Mouse (Mus musculus) G1E (cell line): ENCODE data around the gene Sgca. TPM values are rescaled to one million over a fixed set of nuclear protein-coding genes. Genes with fewer than 3 reads are reported as not detected.

ENCODE experiments used
- ATAC-seq: 2 replicates; pipeline ENCODE4 v1.8.0; 2016; ENCODE audit warnings: mild to moderate bottlenecking; ENCODE audit not compliant: insufficient number of reproducible peaks, poor library complexity, low FRiP score, severe bottlenecking; ENCODE audit errors: extremely low read depth
- DNase-seq: peaks from one replicate; pipeline ENCODE4 v3.0.0; 2012; ENCODE audit warnings: low spot score
- H3K27me3 ChIP-seq: 2 replicates; pipeline ENCODE4 v1.6.1; 2012; ENCODE audit warnings: mild to moderate bottlenecking, low read length, inconsistent platforms; ENCODE audit not compliant: insufficient read depth
- H3K36me3 ChIP-seq: replicated peaks from 2 replicates; pipeline ENCODE3; 2012; ENCODE audit warnings: mild to moderate bottlenecking, inconsistent platforms
- H3K4me1 ChIP-seq: 2 replicates; pipeline ENCODE4 v1.6.1; 2012; ENCODE audit warnings: low read depth, low read length, inconsistent platforms, mixed read lengths; ENCODE audit not compliant: insufficient read depth
- H3K4me3 ChIP-seq: 2 replicates; pipeline ENCODE4 v1.5.1; 2012; ENCODE audit warnings: low read depth, mild to moderate bottlenecking, inconsistent platforms, low read length, moderate library complexity, mixed read lengths
- H3K9me3 ChIP-seq: replicated peaks from 2 replicates; pipeline ENCODE4 v1.6.1; 2012; ENCODE audit warnings: inconsistent platforms
- CTCF ChIP-seq: IDR thresholded peaks from 2 replicates; pipeline ENCODE4 v1.5.1; 2012; ENCODE audit warnings: low read depth, low read length, inconsistent platforms, mixed read lengths
- GATA1 ChIP-seq: IDR thresholded peaks from 2 replicates; pipeline ENCODE4 v1.6.1; 2012; ENCODE audit warnings: borderline replicate concordance, low read length, inconsistent platforms, mixed read lengths
- GATA2 ChIP-seq: IDR thresholded peaks from 2 replicates; pipeline ENCODE4 v1.6.1; 2012; ENCODE audit warnings: low read depth, low read length, inconsistent platforms, borderline replicate concordance
- POLR2AphosphoS5 ChIP-seq: IDR thresholded peaks from 2 replicates; pipeline ENCODE4 v1.6.1; 2012; ENCODE audit warnings: low read depth, low read length, inconsistent platforms; ENCODE audit not compliant: insufficient replicate concordance
- TAL1 ChIP-seq: conservative IDR thresholded peaks from 2 replicates; pipeline ENCODE4 v1.6.1; 2012; ENCODE audit warnings: low read depth, low read length, inconsistent platforms, mixed read lengths
- polyA plus RNA-seq: library from polyadenylated mRNA; stranded (reverse); fragments of >175 nt; gene quantifications from 2 replicates; pipeline ENCODE4 v1.2.3, GENCODE M21; 2012
- total RNA-seq, 2 experiments: library from RNA; stranded (forward) in 1 of 2; stranded (reverse) in 1 of 2; fragments of 200-1000 nt in 1 of 2; fragments of >200 nt in 1 of 2; fragmentation: Nextera tagmentation in 1 of 2; gene quantifications; 2 replicates each; pipeline ENCODE4 v1.2.3; 2014 to 2017

Gene Sgca
- total and polyA plus RNA-seq, 3 experiments = 0.87 TPM; not detected in 2

GRCm38 (mm10) chr11:95002705-95003104 is 26.6 kb upstream of the Sgca start:
- Histone ChIP-seq H3K27me3 (no peaks in the 10 kb centered on the region), H3K4me3 (no peak overlapping the region), H3K4me1 (peaks cover 99% of the 10 kb centered on the region), H3K36me3 (peaks cover 89% of the 10 kb centered on the region), H3K9me3 (no peaks in the 10 kb centered on the region)
- DNase-seq (no peak), ATAC-seq (no peak)
- TF ChIP-seq GATA2 = no peak
- no peak for TF ChIP-seq POLR2AphosphoS5
- TF ChIP-seq TAL1 = no peak

- Histone ChIP-seq H3K4me3 (0 out of 2 replicates have a peak overlapping the region, but pooled peaks have one; percentile 9), H3K27me3 (no peaks in the 10 kb centered on the region), H3K36me3 (peaks cover 96% of the 10 kb centered on the region), H3K4me1 (peaks cover 99% of the 10 kb centered on the region), H3K9me3 (no peaks in the 10 kb centered on the region)
- ATAC-seq (no peak), DNase-seq (no peak)
- no peak for TF ChIP-seq POLR2AphosphoS5
- TF ChIP-seq CTCF = no peak; the same call in 1 of the 2 replicates
- no peak for TF ChIP-seq TAL1
- TF ChIP-seq GATA2 = no peak
- TF ChIP-seq GATA1 = no peak
Observed at GRCm38 (mm10) chr11:95001584-95002347, 25.6 kb upstream of the Sgca start.

- no peak for ATAC-seq
- peaks cover 100% of the 10 kb centered on the region for H3K36me3 ChIP-seq
- H3K4me1 ChIP-seq = peaks cover 99% of the 10 kb centered on the region
- no peaks in the 10 kb centered on the region for H3K27me3 ChIP-seq
- no peaks in the 10 kb centered on the region for H3K9me3 ChIP-seq
- H3K4me3 ChIP-seq = peak overlapping the region; percentile 60; the same call in 1 of the 2 replicates
- TF ChIP-seq POLR2AphosphoS5 (no peak), TAL1 (no peak), CTCF (peak; percentile 92)
- DNase-seq = peak; percentile 71
Observed at GRCm38 (mm10) chr11:95001058-95001457, 24.9 kb upstream of the Sgca start.

- Histone ChIP-seq H3K4me1 (peaks cover 99% of the 10 kb centered on the region), H3K27me3 (no peaks in the 10 kb centered on the region), H3K36me3 (peaks cover 100% of the 10 kb centered on the region), H3K9me3 (no peaks in the 10 kb centered on the region), H3K4me3 (peak overlapping the region; percentile 60; the same call in 1 of the 2 replicates)
- DNase-seq = peak; percentile 50
- peak; percentile 11; the same call in 1 of the 2 replicates for ATAC-seq
- TF ChIP-seq GATA1 (no peak), TAL1 (no peak)
Observed at GRCm38 (mm10) chr11:95000548-95000947, 24.4 kb upstream of the Sgca start.

GRCm38 (mm10) chr11:95000128-95000527 is 24.0 kb upstream of the Sgca start:
- ATAC-seq (no peak), DNase-seq (no peak)
- peak overlapping the region; percentile 60; the same call in 1 of the 2 replicates for H3K4me3 ChIP-seq
- TF ChIP-seq CTCF (no peak), GATA1 (no peak), TAL1 (no peak), POLR2AphosphoS5 (no peak), GATA2 (no peak)
- H3K4me1 ChIP-seq = peaks cover 99% of the 10 kb centered on the region
- no peaks in the 10 kb centered on the region for H3K9me3 ChIP-seq
- H3K36me3 ChIP-seq = peaks cover 100% of the 10 kb centered on the region
- H3K27me3 ChIP-seq = no peaks in the 10 kb centered on the region

DNA sequence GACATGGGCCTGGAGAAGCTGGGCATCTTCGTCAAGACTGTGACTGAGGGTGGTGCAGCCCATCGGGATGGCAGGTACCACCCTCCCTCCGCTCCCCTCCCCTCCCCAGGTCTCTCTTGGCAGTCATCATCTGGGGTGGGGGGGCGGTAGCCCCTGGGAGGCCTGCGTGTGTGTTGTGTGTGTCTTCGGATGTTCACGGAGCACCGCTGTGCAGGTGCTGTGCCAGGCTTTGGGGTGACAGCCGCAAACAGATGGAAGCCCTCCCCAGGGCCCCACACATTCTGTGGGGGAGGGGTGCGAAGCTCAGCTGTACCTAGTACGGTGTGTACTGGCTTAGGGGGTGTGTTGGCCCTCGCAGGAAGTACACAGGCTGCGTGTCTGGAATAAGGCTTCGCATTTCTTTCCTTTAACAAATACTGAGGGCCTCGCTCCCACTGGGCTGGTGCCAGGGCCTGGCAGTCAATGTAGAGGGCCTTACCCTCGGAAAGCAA is 22.0 kb upstream of the Sgca start:
- Histone ChIP-seq H3K4me1 (peaks cover 99% of the 10 kb centered on the region), H3K4me3 (peak overlapping the region; percentile 70), H3K27me3 (no peaks in the 10 kb centered on the region), H3K36me3 (peaks cover 100% of the 10 kb centered on the region), H3K9me3 (no peaks in the 10 kb centered on the region)
- TF ChIP-seq GATA2 (no peak), POLR2AphosphoS5 (no peak), GATA1 (no peak), TAL1 (no peak), CTCF (no peak)
- ATAC-seq (no peak), DNase-seq (peak; percentile 66)
